Mouse (Mus musculus) megakaryocyte-erythroid progenitor cell, adult 5-6 weeks (primary cell): Measurements from ENCODE around the gene Smtnl1. TPM values are rescaled to one million over a fixed set of nuclear protein-coding genes. Genes with fewer than 3 reads are reported as not detected.

Experiments
- ATAC-seq: replicated peaks from 2 replicates; pipeline ENCODE4 v1.8.0; 2016; ENCODE audit warnings: mild to moderate bottlenecking, inconsistent platforms; ENCODE audit not compliant: severe bottlenecking, poor library complexity, low FRiP score, low TSS enrichment
- total RNA-seq, 2 experiments: library from RNA; stranded (forward) in 1 of 2; stranded (reverse) in 1 of 2; fragments of 200-1000, 215-1000 nt in 1 of 2; fragments of >200 nt in 1 of 2; fragmentation: Nextera tagmentation in 1 of 2; gene quantifications; 2 replicates each; pipeline ENCODE4 v1.2.3; 2014 to 2017

Smtnl1 gene
- total RNA-seq, 2 experiments from 2014 or later, result not detected

GRCm38 (mm10) chr2:84761309-84761708, 61.1 kb downstream of the Smtnl1 start:
- no peak for ATAC-seq

Other genes with a start within 250 kb of the Smtnl1 start
- gene Ctnnd1, start 171.9 kb downstream of the Smtnl1 start, total RNA-seq (2014; fragmentation: Nextera tagmentation), result 24.2 and 27.2 TPM in 2 replicates
- gene Ctnnd1, start 171.9 kb downstream of the Smtnl1 start, total RNA-seq (2017), result 14.9 and 20.1 TPM in 2 replicates
- gene Btbd18, start 163.6 kb downstream of the Smtnl1 start, total RNA-seq (2014; fragmentation: Nextera tagmentation), result not detected in 2 replicates
- not detected in 2 replicates for gene Btbd18, start 163.6 kb downstream of the Smtnl1 start, total RNA-seq (2017)
- gene Selenoh, start 151.9 kb downstream of the Smtnl1 start, total RNA-seq (2014; fragmentation: Nextera tagmentation), result 164 and 169 TPM in 2 replicates
- gene Selenoh, start 151.9 kb downstream of the Smtnl1 start, total RNA-seq (2017), result 70.6 and 79.2 TPM in 2 replicates
- 0.82 TPM in 1 of 2 replicates, not detected in the other for gene Gm28635, start 144.6 kb downstream of the Smtnl1 start, total RNA-seq (2014; fragmentation: Nextera tagmentation)
- not detected in 2 replicates for gene Gm28635, start 144.6 kb downstream of the Smtnl1 start, total RNA-seq (2017)
- 29.3 and 38.1 TPM in 2 replicates for gene Med19, start 144.2 kb downstream of the Smtnl1 start, total RNA-seq (2014; fragmentation: Nextera tagmentation)
- gene Med19, start 144.2 kb downstream of the Smtnl1 start, total RNA-seq (2017), result 26.8 and 30.1 TPM in 2 replicates
- 31.8 and 37.7 TPM in 2 replicates for gene Tmx2, start 143.5 kb downstream of the Smtnl1 start, total RNA-seq (2014; fragmentation: Nextera tagmentation)
- gene Tmx2, start 143.5 kb downstream of the Smtnl1 start, total RNA-seq (2017), result 37.9 and 48.8 TPM in 2 replicates
- 37.6 and 44.6 TPM in 2 replicates for gene Zdhhc5, start 107.5 kb downstream of the Smtnl1 start, total RNA-seq (2014; fragmentation: Nextera tagmentation)
- gene Zdhhc5, start 107.5 kb downstream of the Smtnl1 start, total RNA-seq (2017), result 23.9 and 37.0 TPM in 2 replicates
- gene Clp1, start 95.3 kb downstream of the Smtnl1 start, total RNA-seq (2014; fragmentation: Nextera tagmentation), result 35.4 and 38.0 TPM in 2 replicates
- 43.8 and 46.5 TPM in 2 replicates for gene Clp1, start 95.3 kb downstream of the Smtnl1 start, total RNA-seq (2017)
- 0.39 and 1.6 TPM in 2 replicates for gene Ypel4, start 88.6 kb downstream of the Smtnl1 start, total RNA-seq (2014; fragmentation: Nextera tagmentation)
- gene Ypel4, start 88.6 kb downstream of the Smtnl1 start, total RNA-seq (2017), result 3.7 TPM in 1 of 2 replicates, not detected in the other
- 0.98 TPM in 1 of 2 replicates, not detected in the other for gene Gm19426, start 79.0 kb downstream of the Smtnl1 start, total RNA-seq (2014; fragmentation: Nextera tagmentation)
- not detected in 2 replicates for gene Gm19426, start 79.0 kb downstream of the Smtnl1 start, total RNA-seq (2017)
- not detected in 2 replicates for gene Serping1, start 47.2 kb downstream of the Smtnl1 start, total RNA-seq (2014; fragmentation: Nextera tagmentation)
- gene Serping1, start 47.2 kb downstream of the Smtnl1 start, total RNA-seq (2017), result not detected in 2 replicates
- gene Ube2l6, start 23.8 kb downstream of the Smtnl1 start, total RNA-seq (2014; fragmentation: Nextera tagmentation), result 37.2 and 56.9 TPM in 2 replicates
- 35.3 and 56.3 TPM in 2 replicates for gene Ube2l6, start 23.8 kb downstream of the Smtnl1 start, total RNA-seq (2017)
- gene Timm10, start 4.3 kb upstream of the Smtnl1 start, total RNA-seq (2014; fragmentation: Nextera tagmentation), result 91.6 and 94.6 TPM in 2 replicates
- gene Timm10, start 4.3 kb upstream of the Smtnl1 start, total RNA-seq (2017), result 48.9 and 88.0 TPM in 2 replicates
- gene Slc43a1, start 16.2 kb upstream of the Smtnl1 start, total RNA-seq (2014; fragmentation: Nextera tagmentation), result 96.3 and 117 TPM in 2 replicates
- gene Slc43a1, start 16.2 kb upstream of the Smtnl1 start, total RNA-seq (2017), result 40.1 and 70.3 TPM in 2 replicates
- not detected in 2 replicates for gene Rtn4rl2, start 64.1 kb upstream of the Smtnl1 start, total RNA-seq (2014; fragmentation: Nextera tagmentation)
- gene Rtn4rl2, start 64.1 kb upstream of the Smtnl1 start, total RNA-seq (2017), result not detected in 2 replicates
- gene Slc43a3, start 113.9 kb upstream of the Smtnl1 start, total RNA-seq (2014; fragmentation: Nextera tagmentation), result 118 and 137 TPM in 2 replicates
- 65.3 and 108 TPM in 2 replicates for gene Slc43a3, start 113.9 kb upstream of the Smtnl1 start, total RNA-seq (2017)
- not detected in 2 replicates for gene Prg2, start 157.8 kb upstream of the Smtnl1 start, total RNA-seq (2014; fragmentation: Nextera tagmentation)
- 0.85 and 3.2 TPM in 2 replicates for gene Prg2, start 157.8 kb upstream of the Smtnl1 start, total RNA-seq (2017)
- gene Prg3, start 165.6 kb upstream of the Smtnl1 start, total RNA-seq (2014; fragmentation: Nextera tagmentation), result not detected in 2 replicates
- not detected in 2 replicates for gene Prg3, start 165.6 kb upstream of the Smtnl1 start, total RNA-seq (2017)
- 245 and 274 TPM in 2 replicates for gene Ssrp1, start 214.6 kb upstream of the Smtnl1 start, total RNA-seq (2014; fragmentation: Nextera tagmentation)
- 432 and 481 TPM in 2 replicates for gene Ssrp1, start 214.6 kb upstream of the Smtnl1 start, total RNA-seq (2017)
- gene P2rx3, start 214.8 kb upstream of the Smtnl1 start, total RNA-seq (2014; fragmentation: Nextera tagmentation), result 1.1 and 2.0 TPM in 2 replicates
- not detected in 2 replicates for gene P2rx3, start 214.8 kb upstream of the Smtnl1 start, total RNA-seq (2017)
- 0.20 and 1.2 TPM in 2 replicates for gene Tnks1bp1, start 225.4 kb upstream of the Smtnl1 start, total RNA-seq (2014; fragmentation: Nextera tagmentation)
- gene Tnks1bp1, start 225.4 kb upstream of the Smtnl1 start, total RNA-seq (2017), result 0.69 and 1.0 TPM in 2 replicates